Mouse (Mus musculus): ENCODE results near the gene Tnfrsf12a. TPM values are rescaled to one million over a fixed set of nuclear protein-coding genes. Genes with fewer than 3 reads are reported as not detected.

Gene Tnfrsf12a
- total RNA-seq, 1 experiment: 138 TPM

DNA sequence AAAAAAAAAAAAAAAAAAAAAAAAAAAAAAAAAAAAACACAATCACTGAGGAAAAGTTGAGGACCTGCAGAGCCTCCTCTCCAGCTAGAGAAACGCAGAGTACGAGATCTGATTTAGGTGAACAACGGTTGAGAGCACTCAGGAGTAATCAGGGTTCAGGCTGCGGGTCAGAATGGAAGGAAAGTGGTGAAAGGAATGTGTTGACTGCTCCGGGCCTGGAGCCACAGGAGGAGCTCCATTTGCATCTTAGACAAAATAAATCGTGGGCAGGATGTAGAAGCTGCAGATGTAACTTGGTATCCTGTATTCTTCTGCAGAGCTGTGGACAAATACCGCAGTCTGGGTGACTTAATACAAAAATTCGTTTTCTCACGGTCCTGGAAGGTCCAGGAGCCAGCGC, 31.4 kb downstream of the Tnfrsf12a start:
- TF ChIP-seq HCFC1 (IDR thresholded peaks at IDR 0.05; ENCODE audit: borderline replicate concordance, insufficient read depth, low read length): no peak
- no peak for TF ChIP-seq MAFK (IDR thresholded peaks at IDR 0.05; ENCODE audit: insufficient read depth, low read depth, low read length)
- TF ChIP-seq ZNF384 (IDR thresholded peaks at IDR 0.05; ENCODE audit: low read depth, low read length): no peak
- TF ChIP-seq CHD2 (IDR thresholded peaks at IDR 0.05; ENCODE audit: low read depth, low read length): no peak
- no peak for TF ChIP-seq ZC3H11A (IDR thresholded peaks at IDR 0.05; ENCODE audit: borderline replicate concordance, low read depth, low read length)
- Histone ChIP-seq H3K4me1 (ENCODE audit: control insufficient read depth in 2 of 2, insufficient read depth in 2 of 2, low read length in 2 of 2, poor library complexity in 1 of 2) (peaks cover 1 to 18% of the 10 kb centered on the region in 2 experiments; a peak in 2 of 4 replicates), H3K9me3 (ENCODE audit: control insufficient read depth, insufficient read depth, low read depth, low read length) (no peaks in the 10 kb centered on the region), H3K4me3 (ENCODE audit: insufficient read depth in 1 of 2, low read depth in 1 of 2, low read length in 2 of 2, poor library complexity in 1 of 2, severe bottlenecking in 1 of 2) (no peak overlapping the region), H3K27ac (ENCODE audit: insufficient read depth, low read depth, low read length, poor library complexity, severe bottlenecking) (no peak overlapping the region), H3K36me3 (ENCODE audit: control insufficient read depth, insufficient read depth, low read length, poor library complexity, severe bottlenecking) (peaks cover 2% of the 10 kb centered on the region; the same call in 1 of the 2 replicates), H3K9ac (ENCODE audit: insufficient read depth, low read depth, low read length, poor library complexity, severe bottlenecking) (no peak overlapping the region)
- in situ Hi-C loops (cut with MboI; ENCODE audit: low sequenced_read_pairs in 2 of 2, unreplicated experiment in 2 of 2): no loop called here
- DNase-seq (ENCODE audit: low read depth, low spot score): no peak

GRCm38 (mm10) chr17:23644613-23645495, 32.4 kb downstream of the Tnfrsf12a start, which contains the start of gene Mmp25:
Mmp25 (minus strand) TSS chr17:23645277.
- TF ChIP-seq ZC3H11A (IDR thresholded peaks at IDR 0.05; ENCODE audit: borderline replicate concordance, low read depth, low read length) (no peak), HCFC1 (IDR thresholded peaks at IDR 0.05; ENCODE audit: borderline replicate concordance, insufficient read depth, low read length) (no peak)
- DNase-seq (ENCODE audit: low read depth, low spot score): no peak
- peak within 1 kb of the TSS; percentile 63 for H3K9ac ChIP-seq (ENCODE audit: insufficient read depth, low read depth, low read length, poor library complexity, severe bottlenecking)
- 0 out of 2 replicates have a peak within 1 kb of the TSS, but pooled peaks have one; percentile 7 for H3K27ac ChIP-seq (ENCODE audit: insufficient read depth, low read depth, low read length, poor library complexity, severe bottlenecking)
- H3K4me1 ChIP-seq (ENCODE audit: control insufficient read depth in 2 of 2, insufficient read depth in 2 of 2, low read length in 2 of 2, poor library complexity in 1 of 2): peaks cover 1 to 18% of the 10 kb centered on the region in 2 experiments; a peak in 2 of 4 replicates
- H3K9me3 ChIP-seq (ENCODE audit: control insufficient read depth, insufficient read depth, low read depth, low read length): no peaks in the 10 kb centered on the region
- in situ Hi-C loops (cut with MboI; ENCODE audit: low sequenced_read_pairs in 2 of 2, unreplicated experiment in 2 of 2): no loop called here
- H3K4me3 ChIP-seq (ENCODE audit: insufficient read depth in 1 of 2, low read depth in 1 of 2, low read length in 2 of 2, poor library complexity in 1 of 2, severe bottlenecking in 1 of 2): peak within 1 kb of the TSS; percentile 58 to 72
- H3K36me3 ChIP-seq (ENCODE audit: control insufficient read depth, insufficient read depth, low read length, poor library complexity, severe bottlenecking): peaks cover 2% of the 10 kb centered on the region; the same call in 1 of the 2 replicates

GRCm38 (mm10) chr17:23631241-23631640, 46.0 kb downstream of the Tnfrsf12a start:
- H3K4me1 ChIP-seq (ENCODE audit: control insufficient read depth in 2 of 2, insufficient read depth in 2 of 2, low read length in 2 of 2, poor library complexity in 1 of 2): peaks cover 8 to 23% of the 10 kb centered on the region in 2 experiments; a peak in 3 of 4 replicates
- TF ChIP-seq HCFC1 (IDR thresholded peaks at IDR 0.05; ENCODE audit: borderline replicate concordance, insufficient read depth, low read length) (no peak), CHD2 (IDR thresholded peaks at IDR 0.05; ENCODE audit: low read depth, low read length) (no peak), ZNF384 (IDR thresholded peaks at IDR 0.05; ENCODE audit: low read depth, low read length) (no peak), MAFK (IDR thresholded peaks at IDR 0.05; ENCODE audit: insufficient read depth, low read depth, low read length) (no peak), ZC3H11A (IDR thresholded peaks at IDR 0.05; ENCODE audit: borderline replicate concordance, low read depth, low read length) (no peak)
- no peak overlapping the region for H3K27ac ChIP-seq (ENCODE audit: insufficient read depth, low read depth, low read length, poor library complexity, severe bottlenecking)
- peak overlapping the region; percentile 9; the same call in 1 of the 2 replicates for H3K9ac ChIP-seq (ENCODE audit: insufficient read depth, low read depth, low read length, poor library complexity, severe bottlenecking)
- in situ Hi-C loops (cut with MboI; ENCODE audit: low sequenced_read_pairs in 2 of 2, unreplicated experiment in 2 of 2): no loop called here
- DNase-seq (ENCODE audit: low read depth, low spot score): no peak
- no peaks in the 10 kb centered on the region for H3K9me3 ChIP-seq (ENCODE audit: control insufficient read depth, insufficient read depth, low read depth, low read length)
- no peaks in the 10 kb centered on the region for H3K36me3 ChIP-seq (ENCODE audit: control insufficient read depth, insufficient read depth, low read length, poor library complexity, severe bottlenecking)
- peak overlapping the region in 1 of 2 experiments; percentile 31; a peak in 2 of 4 replicates for H3K4me3 ChIP-seq (ENCODE audit: insufficient read depth in 1 of 2, low read depth in 1 of 2, low read length in 2 of 2, poor library complexity in 1 of 2, severe bottlenecking in 1 of 2)

DNA sequence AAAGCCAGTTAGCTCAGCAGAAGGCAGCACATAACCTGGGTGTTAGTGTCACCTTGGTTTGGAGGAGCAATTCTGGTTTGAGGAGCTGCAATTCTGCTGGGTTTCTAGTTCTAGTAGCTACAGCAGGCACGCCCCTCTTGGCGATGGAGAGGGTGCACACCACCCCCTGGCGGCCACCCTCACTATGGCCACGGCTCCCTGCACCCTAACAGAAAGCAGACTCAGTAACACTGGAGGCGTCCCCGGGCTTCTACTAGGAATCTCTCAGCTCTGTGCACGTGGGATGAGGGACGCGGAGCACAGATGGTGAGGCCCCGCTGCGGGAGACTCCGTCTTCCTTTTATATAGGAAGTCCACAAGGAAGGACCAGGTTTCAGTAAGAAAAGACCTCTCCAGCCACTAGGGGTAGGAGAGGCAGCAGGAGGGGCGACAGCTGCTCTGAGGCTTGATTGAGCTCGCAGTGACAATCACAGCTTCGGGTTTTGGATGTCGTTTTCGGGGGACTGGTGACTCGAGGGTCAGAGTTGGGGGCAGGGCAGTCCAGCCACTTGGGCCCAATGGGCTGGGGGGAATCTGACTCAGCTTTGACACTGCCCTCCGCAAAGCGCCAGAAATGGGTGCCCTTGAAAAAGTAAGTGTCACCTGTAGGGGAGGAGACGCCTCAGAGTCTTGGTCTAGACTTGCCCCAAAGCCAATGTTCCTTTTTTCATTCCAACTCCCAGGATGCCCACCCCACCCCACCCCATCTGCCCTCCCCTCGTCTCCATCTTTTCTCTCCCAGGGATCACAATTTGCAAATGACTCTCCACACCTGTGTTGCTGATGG, 46.9 kb downstream of the Tnfrsf12a start:
- peak overlapping the region; percentile 31; a peak in 3 of 4 replicates for H3K4me3 ChIP-seq (ENCODE audit: insufficient read depth in 1 of 2, low read depth in 1 of 2, low read length in 2 of 2, poor library complexity in 1 of 2, severe bottlenecking in 1 of 2)
- DNase-seq (ENCODE audit: low read depth, low spot score): peak; percentile 80

More for the DNA sequence above, 46.9 kb downstream of the Tnfrsf12a start:
- Histone ChIP-seq H3K27ac (ENCODE audit: insufficient read depth, low read depth, low read length, poor library complexity, severe bottlenecking) (no peak overlapping the region), H3K4me1 (ENCODE audit: control insufficient read depth in 2 of 2, insufficient read depth in 2 of 2, low read length in 2 of 2, poor library complexity in 1 of 2) (peaks cover 8 to 23% of the 10 kb centered on the region in 2 experiments; a peak in 3 of 4 replicates), H3K9me3 (ENCODE audit: control insufficient read depth, insufficient read depth, low read depth, low read length) (no peaks in the 10 kb centered on the region), H3K36me3 (ENCODE audit: control insufficient read depth, insufficient read depth, low read length, poor library complexity, severe bottlenecking) (no peaks in the 10 kb centered on the region), H3K9ac (ENCODE audit: insufficient read depth, low read depth, low read length, poor library complexity, severe bottlenecking) (peak overlapping the region; percentile 18; the same call in 1 of the 2 replicates)
- in situ Hi-C loops (cut with MboI; ENCODE audit: low sequenced_read_pairs in 2 of 2, unreplicated experiment in 2 of 2): no loop called here
- TF ChIP-seq CHD2 (IDR thresholded peaks at IDR 0.05; ENCODE audit: low read depth, low read length) (no peak), ZC3H11A (IDR thresholded peaks at IDR 0.05; ENCODE audit: borderline replicate concordance, low read depth, low read length) (peak; percentile 56; the same call in 1 of the 2 replicates), ZNF384 (IDR thresholded peaks at IDR 0.05; ENCODE audit: low read depth, low read length) (no peak), HCFC1 (IDR thresholded peaks at IDR 0.05; ENCODE audit: borderline replicate concordance, insufficient read depth, low read length) (peak; percentile 37; the same call in 1 of the 2 replicates)

Data from ES-E14 (cell line).